Mouse (Mus musculus): ENCODE results near the gene Lhx5.
A peak's percentile ranks its signal among the peaks of the same experiment; 100 is the strongest.

DNA sequence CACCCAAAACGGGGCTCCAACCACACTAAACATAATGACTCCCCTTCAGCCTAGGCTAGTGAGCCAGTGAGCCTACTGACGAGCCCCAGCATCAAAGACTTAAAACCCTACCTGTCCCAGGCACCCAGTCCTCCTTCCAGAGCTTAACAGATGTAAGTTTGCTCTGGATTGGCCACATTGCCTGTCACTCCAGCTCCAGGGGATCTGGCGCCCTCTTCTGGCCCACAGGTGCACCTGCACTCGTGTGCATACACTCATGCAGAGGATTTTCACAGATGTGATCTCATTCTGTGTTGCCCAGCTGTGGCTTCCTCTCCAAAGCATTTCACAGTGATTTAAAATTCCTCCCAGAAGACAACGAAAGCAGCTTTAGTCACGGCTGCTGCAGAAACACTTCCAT, 18.1 kb upstream of the Lhx5 start:
- TF ChIP-seq POLR2A (IDR thresholded peaks at IDR 0.05; ENCODE audit: borderline replicate concordance, low read depth, low read length): no peak
- TF ChIP-seq CTCF (IDR thresholded peaks at IDR 0.05; ENCODE audit: low read depth, low read length): peak; percentile 21; the same call in 1 of the 2 replicates
